Mouse (Mus musculus) kidney, adult 2 months (tissue): Measurements from ENCODE around the gene Reep3. TPM values are rescaled to one million over a fixed set of nuclear protein-coding genes. Genes with fewer than 3 reads are reported as not detected.

Source experiments
- DNase-seq: peaks from one replicate; pipeline ENCODE4 v3.0.0; 2021
- H3K27ac ChIP-seq: fragments of 200-500 bp; 2 replicates; pipeline ENCODE4 v1.5.1; 2012; ENCODE audit warnings: low read depth, low read length, control low read depth, inconsistent platforms; ENCODE audit not compliant: insufficient read depth
- H3K27me3 ChIP-seq: fragments of 200-500 bp; replicated peaks from 2 replicates; pipeline ENCODE4 v1.6.1; 2012; ENCODE audit warnings: mild to moderate bottlenecking, moderate library complexity, low read length, inconsistent platforms; ENCODE audit not compliant: control insufficient read depth, insufficient read depth
- H3K36me3 ChIP-seq: fragments of 200-500 bp; 2 replicates; pipeline ENCODE4 v1.6.1; 2012; ENCODE audit warnings: mild to moderate bottlenecking, moderate library complexity, low read length, inconsistent platforms; ENCODE audit not compliant: control insufficient read depth, insufficient read depth
- H3K4me1 ChIP-seq: fragments of 200-500 bp; 2 replicates; pipeline ENCODE4 v1.6.1; 2011; ENCODE audit warnings: low read length; ENCODE audit not compliant: control insufficient read depth, insufficient read depth
- H3K4me3 ChIP-seq: fragments of 200-500 bp; 2 replicates; pipeline ENCODE4 v1.5.1; 2011; ENCODE audit warnings: mild to moderate bottlenecking, low read depth, low read length, control low read depth; ENCODE audit not compliant: insufficient read depth
- CTCF ChIP-seq: fragments of 200-500 bp; conservative IDR thresholded peaks from 2 replicates; pipeline ENCODE4 v1.5.1; 2011; ENCODE audit warnings: low read depth, mild to moderate bottlenecking, control low read depth, low read length, moderate library complexity, mixed read lengths; ENCODE audit not compliant: insufficient read depth, insufficient read length
- POLR2A ChIP-seq: fragments of 200-500 bp; IDR thresholded peaks from one replicate; pipeline ENCODE4 v1.6.1; 2011; ENCODE audit warnings: low read depth, low read length, control low read depth
- WGBS: fragments of 180-500 bp; shearing (Covaris S2); methylation state at CpG from one replicate; pipeline ENCODE4 v1.1.7; 2018; 5-methylcytosine and 5-hydroxymethylcytosine counted together
- polyA plus RNA-seq: library from polyadenylated mRNA; depleted of rRNA; stranded (reverse); fragments of >200 nt; gene quantifications from 2 replicates; pipeline ENCODE4 v1.2.3, GENCODE M21; 2012

Gene Reep3
- polyA plus RNA-seq, 1 experiment: 26.0 TPM

DNA sequence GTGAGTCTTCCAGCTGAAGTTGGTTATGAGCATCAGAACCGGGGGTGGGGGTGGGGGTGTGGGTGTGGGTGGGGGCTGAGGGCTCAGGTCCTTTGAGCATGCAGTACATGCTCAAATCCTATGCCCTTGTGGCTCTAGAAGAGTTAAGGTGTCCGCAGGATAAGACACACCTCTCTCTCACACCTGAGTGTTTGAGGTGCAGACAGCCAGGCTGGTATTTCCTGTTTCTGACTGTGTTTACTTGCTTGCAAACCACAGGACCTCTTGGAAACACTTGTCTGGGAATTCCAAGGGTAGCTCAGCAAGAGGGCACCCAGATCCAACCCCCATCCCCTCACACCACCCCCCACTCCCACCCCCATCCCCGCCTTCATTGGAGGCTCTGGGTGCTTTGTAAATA is 106.2 kb downstream of the Reep3 start:
- H3K36me3 ChIP-seq: no peaks in the 10 kb centered on the region
- no peak for TF ChIP-seq POLR2A
- no peak for TF ChIP-seq CTCF
- no peak overlapping the region for H3K27ac ChIP-seq
- no peak overlapping the region for H3K4me3 ChIP-seq
- H3K4me1 ChIP-seq: no peaks in the 10 kb centered on the region
- no peak for DNase-seq
- WGBS: 80% methylated on average over 3 of the region's 3 CpGs
- no peaks in the 10 kb centered on the region for H3K27me3 ChIP-seq

- DNase-seq: no peak
- H3K4me1 ChIP-seq: no peaks in the 10 kb centered on the region
- no peak overlapping the region for H3K4me3 ChIP-seq
- 94% methylated on average over 5 of the region's 5 CpGs for WGBS
- TF ChIP-seq POLR2A: no peak
- TF ChIP-seq CTCF: no peak
- no peak overlapping the region for H3K27ac ChIP-seq
- no peaks in the 10 kb centered on the region for H3K27me3 ChIP-seq
- H3K36me3 ChIP-seq: no peaks in the 10 kb centered on the region
Measured at GRCm38 (mm10) chr10:66983043-66983442, 113.7 kb downstream of the Reep3 start.

- 0 out of 2 replicates have a peak, but pooled peaks cover 4% of the 10 kb centered on the region for H3K4me1 ChIP-seq
- no peaks in the 10 kb centered on the region for H3K27me3 ChIP-seq
- no peak for DNase-seq
- 66% methylated on average over 2 of the region's 2 CpGs for WGBS
- H3K4me3 ChIP-seq: no peak overlapping the region
- TF ChIP-seq POLR2A: no peak
- no peak for TF ChIP-seq CTCF
- H3K27ac ChIP-seq: no peak overlapping the region
- no peaks in the 10 kb centered on the region for H3K36me3 ChIP-seq
Measured at GRCm38 (mm10) chr10:66978215-66978614, 118.5 kb downstream of the Reep3 start.

DNA sequence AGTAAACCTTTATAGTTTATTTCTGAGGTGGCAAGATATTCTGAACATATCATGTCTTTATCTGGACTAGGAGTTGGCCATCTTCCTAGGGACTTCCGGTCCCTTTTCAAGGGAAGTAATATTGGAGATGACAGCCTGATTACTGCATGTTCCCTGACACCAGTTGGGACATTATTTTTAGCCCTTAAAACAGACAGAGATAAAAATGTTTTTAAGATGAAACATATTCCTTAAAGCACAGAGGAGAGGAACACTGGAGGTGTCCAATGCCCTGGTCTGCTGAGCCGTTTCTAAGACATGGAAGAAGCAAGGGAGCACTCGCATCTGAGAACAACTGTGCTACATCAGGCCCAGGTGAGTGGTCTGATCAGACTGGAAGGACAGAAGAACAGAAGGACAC is 119.7 kb downstream of the Reep3 start:
- TF ChIP-seq POLR2A: no peak
- TF ChIP-seq CTCF: no peak
- DNase-seq: no peak
- Histone ChIP-seq H3K36me3 (no peaks in the 10 kb centered on the region), H3K4me1 (0 out of 2 replicates have a peak, but pooled peaks cover 4% of the 10 kb centered on the region), H3K4me3 (no peak overlapping the region), H3K27ac (no peak overlapping the region), H3K27me3 (no peaks in the 10 kb centered on the region)
- 84% methylated on average over 3 of the region's 3 CpGs for WGBS

DNA sequence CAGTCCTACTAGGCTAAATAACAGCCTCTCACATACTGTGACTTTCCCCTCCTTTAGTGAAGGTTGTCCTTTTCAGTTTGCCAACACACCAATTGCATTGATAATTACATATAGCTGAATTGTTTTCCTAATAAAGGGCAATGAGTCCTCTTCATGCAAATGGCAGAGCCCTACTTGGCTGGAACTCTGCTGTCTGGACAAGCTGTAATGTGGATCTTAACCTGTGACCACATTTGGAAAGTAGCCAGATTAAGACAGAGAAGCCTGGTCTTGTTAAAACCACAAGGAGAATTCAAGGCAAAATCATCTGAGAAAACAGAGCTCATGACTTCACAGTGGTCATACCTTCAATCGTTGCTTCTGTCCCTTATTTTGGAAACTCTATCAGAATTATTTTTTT is 121.3 kb downstream of the Reep3 start:
- TF ChIP-seq POLR2A (no peak), CTCF (no peak)
- 34% methylated on average over 1 of the region's 1 CpGs for WGBS
- Histone ChIP-seq H3K27me3 (no peaks in the 10 kb centered on the region), H3K4me3 (no peak overlapping the region), H3K27ac (no peak overlapping the region), H3K36me3 (no peaks in the 10 kb centered on the region), H3K4me1 (0 out of 2 replicates have a peak, but pooled peaks cover 4% of the 10 kb centered on the region)
- DNase-seq: peak; percentile 75

DNA sequence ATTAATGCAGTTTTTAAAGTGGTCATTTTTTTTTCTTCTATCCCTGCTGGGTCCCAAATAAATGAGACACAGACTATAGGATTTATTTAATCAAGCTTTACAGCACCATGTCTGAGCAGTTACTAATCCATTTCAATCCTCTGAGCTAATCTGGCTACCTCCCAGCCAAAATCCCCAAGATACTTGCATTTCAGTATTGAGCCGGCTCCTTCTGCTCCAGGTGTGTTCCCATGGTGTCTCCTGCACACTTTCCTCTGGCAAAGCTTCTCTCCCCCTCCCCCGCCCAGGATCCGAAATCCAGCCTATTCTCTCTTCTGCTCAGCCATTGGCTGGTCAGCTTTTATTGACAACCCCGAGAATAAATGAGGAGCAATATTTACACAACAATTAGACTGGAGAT is 122.3 kb downstream of the Reep3 start:
- TF ChIP-seq POLR2A (no peak), CTCF (no peak)
- no peak for DNase-seq
- Histone ChIP-seq H3K27me3 (no peaks in the 10 kb centered on the region), H3K4me1 (0 out of 2 replicates have a peak, but pooled peaks cover 4% of the 10 kb centered on the region), H3K27ac (no peak overlapping the region), H3K4me3 (no peak overlapping the region), H3K36me3 (no peaks in the 10 kb centered on the region)
- WGBS: 88% methylated on average over 4 of the region's 4 CpGs

DNA sequence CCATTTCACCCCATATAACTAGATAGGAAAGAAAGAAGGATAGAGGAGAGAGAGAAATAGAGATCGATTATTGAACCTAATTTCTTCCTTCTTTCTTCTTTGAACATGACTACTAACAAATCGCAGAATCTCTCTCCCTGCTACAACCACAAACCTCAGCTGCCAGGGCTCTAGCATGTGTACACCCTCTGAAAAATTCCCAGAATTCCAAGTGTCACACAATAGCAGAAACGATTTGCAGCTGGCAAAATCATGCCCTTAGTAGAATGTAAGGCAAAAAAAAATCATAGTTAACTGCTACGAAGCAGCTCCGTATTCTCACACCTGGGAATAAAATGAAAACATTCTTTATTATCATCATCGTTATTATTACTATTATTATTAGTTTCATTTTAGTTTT is 122.9 kb downstream of the Reep3 start:
- H3K27me3 ChIP-seq: no peaks in the 10 kb centered on the region
- no peak overlapping the region for H3K27ac ChIP-seq
- TF ChIP-seq CTCF: no peak
- TF ChIP-seq POLR2A: no peak
- no peak for DNase-seq
- no peak overlapping the region for H3K4me3 ChIP-seq
- H3K4me1 ChIP-seq: 0 out of 2 replicates have a peak, but pooled peaks cover 4% of the 10 kb centered on the region
- H3K36me3 ChIP-seq: no peaks in the 10 kb centered on the region
- 73% methylated on average over 6 of the region's 6 CpGs for WGBS

DNA sequence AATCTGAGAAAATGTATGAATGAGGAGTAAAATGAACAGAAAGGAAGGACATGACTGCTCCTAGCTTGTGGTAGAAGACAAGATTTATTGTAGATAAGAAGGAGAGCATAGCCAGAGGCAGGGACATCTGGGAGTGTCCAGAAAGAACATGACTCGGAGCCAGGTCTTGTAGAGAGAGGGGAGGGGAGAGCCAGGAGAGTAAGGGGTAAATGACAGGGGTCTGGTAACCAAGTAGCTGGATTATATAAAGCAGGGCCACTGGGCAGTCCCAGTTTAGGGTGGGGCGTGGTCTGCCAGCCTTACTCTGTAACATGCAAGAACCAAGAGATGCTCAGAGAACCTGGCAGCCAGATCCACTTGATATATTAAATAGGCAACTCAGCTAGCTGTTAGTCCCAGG is 123.5 kb downstream of the Reep3 start:
- H3K4me1 ChIP-seq: 0 out of 2 replicates have a peak, but pooled peaks cover 4% of the 10 kb centered on the region
- no peaks in the 10 kb centered on the region for H3K27me3 ChIP-seq
- no peaks in the 10 kb centered on the region for H3K36me3 ChIP-seq
- no peak for DNase-seq
- WGBS: 73% methylated on average over 2 of the region's 2 CpGs
- no peak overlapping the region for H3K27ac ChIP-seq
- no peak for TF ChIP-seq POLR2A
- TF ChIP-seq CTCF: no peak
- no peak overlapping the region for H3K4me3 ChIP-seq
